Mouse (Mus musculus): Measurements from ENCODE around the gene Akap8. TPM values are rescaled to one million over a fixed set of nuclear protein-coding genes. Genes with fewer than 3 reads are reported as not detected.

Gene Akap8
- polyA plus RNA-seq, 1 experiment = 14.0 TPM

DNA sequence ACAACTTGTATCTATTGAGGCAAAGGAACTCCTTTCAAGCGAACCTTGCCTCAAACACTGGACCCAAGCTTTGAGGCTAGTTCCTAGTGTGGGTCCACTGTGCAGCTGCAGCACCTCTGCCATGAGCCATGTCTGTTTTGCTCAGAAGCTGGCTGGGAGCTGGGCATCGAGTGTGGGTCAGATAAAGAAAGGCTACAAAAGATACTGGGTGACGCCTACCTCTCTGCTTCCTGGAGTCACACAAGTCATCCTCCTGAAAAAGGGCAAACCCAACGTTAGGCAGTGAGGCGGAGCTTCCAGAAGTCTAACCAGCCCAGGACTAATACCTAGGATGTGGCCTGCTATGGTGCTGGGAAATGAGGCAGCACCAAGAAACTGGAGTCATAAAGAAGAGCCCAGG is 7.1 kb downstream of the Akap8 start:
- H3K4me3 ChIP-seq = no peak overlapping the region
- TF ChIP-seq E2F4 (IDR thresholded peaks at IDR 0.05; ENCODE audit: insufficient read depth) = no peak
- no peak for TF ChIP-seq USF1 (IDR thresholded peaks at IDR 0.05; ENCODE audit: low read depth)
- H3ac ChIP-seq (ENCODE audit: control insufficient read depth, insufficient read length) = no peak overlapping the region
- no peaks in the 10 kb centered on the region for H3K27me3 ChIP-seq (ENCODE audit: control insufficient read depth, insufficient read depth, insufficient read length)
- H3K79me2 ChIP-seq (ENCODE audit: control insufficient read depth, insufficient read depth) = peaks cover 19% of the 10 kb centered on the region
- no peak overlapping the region for H3K4me2 ChIP-seq (ENCODE audit: low read depth)
- peaks cover 74% of the 10 kb centered on the region for H3K36me3 ChIP-seq (ENCODE audit: control insufficient read depth, insufficient read depth)

DNA sequence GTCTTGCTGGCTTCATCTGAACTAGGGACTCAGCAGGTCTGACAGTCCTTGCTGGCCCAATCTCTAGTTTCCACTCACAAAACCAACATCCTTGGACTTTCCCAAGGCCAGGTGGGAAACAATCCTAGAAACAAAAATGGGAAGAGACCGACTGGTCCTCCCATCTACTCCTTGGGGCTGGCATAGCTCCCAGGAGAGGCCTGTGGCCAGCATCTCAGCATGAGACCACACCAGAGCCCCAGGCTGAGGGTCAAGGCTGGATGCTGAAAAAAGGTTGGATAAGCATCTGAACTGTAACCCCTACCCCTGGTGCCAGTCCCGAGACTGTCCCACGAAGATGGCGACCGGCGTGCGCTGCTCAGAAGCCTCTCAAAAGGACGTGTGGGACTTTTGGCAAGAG is 8.2 kb downstream of the Akap8 start:
- Histone ChIP-seq H3K79me2 (ENCODE audit: control insufficient read depth, insufficient read depth) (peaks cover 8% of the 10 kb centered on the region), H3K4me3 (no peak overlapping the region), H3ac (ENCODE audit: control insufficient read depth, insufficient read length) (no peak overlapping the region), H3K4me2 (ENCODE audit: low read depth) (no peak overlapping the region), H3K27me3 (ENCODE audit: control insufficient read depth, insufficient read depth, insufficient read length) (no peaks in the 10 kb centered on the region), H3K36me3 (ENCODE audit: control insufficient read depth, insufficient read depth) (peaks cover 74% of the 10 kb centered on the region)
- no peak for TF ChIP-seq USF1 (IDR thresholded peaks at IDR 0.05; ENCODE audit: low read depth)
- TF ChIP-seq SRF (IDR thresholded peaks at IDR 0.05; ENCODE audit: control insufficient read depth, insufficient read length, low read depth) = no peak
- TF ChIP-seq TCF12 (IDR thresholded peaks at IDR 0.05; ENCODE audit: insufficient read depth, poor library complexity, severe bottlenecking) = no peak
- no peak for TF ChIP-seq POLR2AphosphoS2 (IDR thresholded peaks at IDR 0.05; ENCODE audit: insufficient read length, low read depth)
- no peak for TF ChIP-seq CEBPB (IDR thresholded peaks at IDR 0.05; ENCODE audit: insufficient read depth, poor library complexity, severe bottlenecking)
- no peak for TF ChIP-seq E2F4 (IDR thresholded peaks at IDR 0.05; ENCODE audit: insufficient read depth)
- no peak for TF ChIP-seq REST (IDR thresholded peaks at IDR 0.05; ENCODE audit: insufficient read depth, insufficient read length)
- TF ChIP-seq MAX (IDR thresholded peaks at IDR 0.05; ENCODE audit: low read depth) = no peak
- TF ChIP-seq POLR2A (IDR thresholded peaks at IDR 0.05; ENCODE audit: insufficient read length, low read depth) = no peak

DNA sequence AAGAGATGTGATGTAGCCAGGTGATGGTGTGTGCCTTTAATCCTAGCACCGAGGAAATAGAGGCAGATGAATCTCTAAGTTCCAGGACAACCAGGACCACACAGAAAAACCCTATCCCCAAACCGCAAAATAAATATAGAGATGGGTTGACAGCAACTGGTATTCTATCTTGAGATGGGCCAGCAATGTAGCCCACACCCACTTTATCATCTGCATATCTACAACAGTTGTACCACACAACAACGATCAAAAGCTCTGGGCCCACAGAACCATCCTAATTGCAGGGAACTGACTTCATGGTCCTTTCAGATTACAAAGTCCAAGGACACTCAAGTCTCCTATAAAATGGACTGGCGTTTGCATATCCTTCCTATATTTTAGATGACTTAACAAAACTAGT is 13.1 kb downstream of the Akap8 start:
- Histone ChIP-seq H3K36me3 (ENCODE audit: control insufficient read depth, insufficient read depth) (peaks cover 61% of the 10 kb centered on the region), H3ac (ENCODE audit: control insufficient read depth, insufficient read length) (no peak overlapping the region), H3K4me3 (no peak overlapping the region), H3K79me2 (ENCODE audit: control insufficient read depth, insufficient read depth) (no peaks in the 10 kb centered on the region), H3K27me3 (ENCODE audit: control insufficient read depth, insufficient read depth, insufficient read length) (no peaks in the 10 kb centered on the region), H3K4me2 (ENCODE audit: low read depth) (no peak overlapping the region)
- no peak for TF ChIP-seq REST (IDR thresholded peaks at IDR 0.05; ENCODE audit: insufficient read depth, insufficient read length)
- TF ChIP-seq POLR2A (IDR thresholded peaks at IDR 0.05; ENCODE audit: insufficient read length, low read depth) = no peak
- TF ChIP-seq USF1 (IDR thresholded peaks at IDR 0.05; ENCODE audit: low read depth) = no peak
- TF ChIP-seq MAX (IDR thresholded peaks at IDR 0.05; ENCODE audit: low read depth) = no peak
- no peak for TF ChIP-seq TCF12 (IDR thresholded peaks at IDR 0.05; ENCODE audit: insufficient read depth, poor library complexity, severe bottlenecking)

DNA sequence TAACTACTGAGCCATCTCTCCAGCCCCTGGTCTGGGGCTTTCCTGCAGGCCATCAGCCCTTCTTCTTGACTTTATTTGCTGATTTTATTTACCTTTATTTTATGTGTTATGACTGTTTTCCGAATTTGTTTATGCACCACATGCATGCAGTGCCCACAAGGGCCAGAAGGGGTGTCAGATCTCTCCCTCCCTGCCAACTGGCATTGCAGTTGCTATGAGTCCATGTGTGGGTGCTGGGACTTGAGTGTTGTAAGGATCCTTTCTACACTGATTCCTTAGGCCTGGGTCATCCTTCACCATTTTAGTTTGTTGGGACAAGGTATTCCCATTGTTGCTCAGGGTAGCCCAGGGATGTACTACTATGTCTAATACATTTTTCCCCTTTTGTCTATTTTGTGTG is 22.9 kb downstream of the Akap8 start:
- Histone ChIP-seq H3K36me3 (ENCODE audit: control insufficient read depth, insufficient read depth) (no peaks in the 10 kb centered on the region), H3K4me2 (ENCODE audit: low read depth) (no peak overlapping the region), H3K4me3 (no peak overlapping the region), H3K79me2 (ENCODE audit: control insufficient read depth, insufficient read depth) (no peaks in the 10 kb centered on the region), H3ac (ENCODE audit: control insufficient read depth, insufficient read length) (no peak overlapping the region), H3K27me3 (ENCODE audit: control insufficient read depth, insufficient read depth, insufficient read length) (no peaks in the 10 kb centered on the region)
- TF ChIP-seq MYOD1 (IDR thresholded peaks at IDR 0.05; ENCODE audit: control insufficient read depth in 1 of 3, insufficient read length in 2 of 3, low read depth in 2 of 3) (no peak), REST (IDR thresholded peaks at IDR 0.05; ENCODE audit: insufficient read depth, insufficient read length) (no peak), MAX (IDR thresholded peaks at IDR 0.05; ENCODE audit: low read depth) (no peak), TCF12 (IDR thresholded peaks at IDR 0.05; ENCODE audit: insufficient read depth, poor library complexity, severe bottlenecking) (no peak), CEBPB (IDR thresholded peaks at IDR 0.05; ENCODE audit: insufficient read depth, poor library complexity, severe bottlenecking) (no peak), E2F4 (IDR thresholded peaks at IDR 0.05; ENCODE audit: insufficient read depth) (no peak), TCF3 (IDR thresholded peaks at IDR 0.05; ENCODE audit: insufficient read length, low read depth) (no peak), POLR2AphosphoS2 (IDR thresholded peaks at IDR 0.05; ENCODE audit: insufficient read length, low read depth) (no peak), MYOG (IDR thresholded peaks at IDR 0.05; ENCODE audit: control insufficient read depth in 1 of 3, insufficient read depth in 1 of 3, insufficient read length in 2 of 3, low read depth in 2 of 3) (no peak), SRF (IDR thresholded peaks at IDR 0.05; ENCODE audit: control insufficient read depth, insufficient read length, low read depth) (no peak), POLR2A (IDR thresholded peaks at IDR 0.05; ENCODE audit: insufficient read length, low read depth) (no peak), USF1 (IDR thresholded peaks at IDR 0.05; ENCODE audit: low read depth) (no peak)

DNA sequence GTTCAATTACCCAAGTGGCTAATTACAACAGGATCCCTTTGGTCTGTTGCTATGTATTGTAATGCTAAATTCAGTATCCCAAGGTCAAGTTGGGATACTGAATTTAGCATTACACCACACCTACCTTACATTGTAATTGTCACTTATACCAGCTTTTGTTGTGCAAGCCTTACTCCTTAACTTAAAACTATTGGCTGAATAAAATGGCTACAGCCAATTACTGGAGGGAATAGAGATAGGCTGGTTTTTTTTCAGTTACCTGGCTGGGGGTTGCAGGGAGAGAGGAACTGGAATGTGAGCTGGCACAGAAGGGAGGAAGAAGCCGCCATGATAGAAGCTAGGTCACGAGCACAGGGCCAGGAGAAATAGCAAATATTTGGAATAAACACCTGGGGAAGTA is 25.1 kb downstream of the Akap8 start:
- no peaks in the 10 kb centered on the region for H3K27me3 ChIP-seq (ENCODE audit: control insufficient read depth, insufficient read depth, insufficient read length)
- no peak for TF ChIP-seq E2F4 (IDR thresholded peaks at IDR 0.05; ENCODE audit: insufficient read depth)
- no peak for TF ChIP-seq MAX (IDR thresholded peaks at IDR 0.05; ENCODE audit: low read depth)
- no peaks in the 10 kb centered on the region for H3K36me3 ChIP-seq (ENCODE audit: control insufficient read depth, insufficient read depth)
- no peak overlapping the region for H3K4me3 ChIP-seq
- no peak overlapping the region for H3K4me2 ChIP-seq (ENCODE audit: low read depth)
- no peaks in the 10 kb centered on the region for H3K79me2 ChIP-seq (ENCODE audit: control insufficient read depth, insufficient read depth)
- no peak overlapping the region for H3ac ChIP-seq (ENCODE audit: control insufficient read depth, insufficient read length)

DNA sequence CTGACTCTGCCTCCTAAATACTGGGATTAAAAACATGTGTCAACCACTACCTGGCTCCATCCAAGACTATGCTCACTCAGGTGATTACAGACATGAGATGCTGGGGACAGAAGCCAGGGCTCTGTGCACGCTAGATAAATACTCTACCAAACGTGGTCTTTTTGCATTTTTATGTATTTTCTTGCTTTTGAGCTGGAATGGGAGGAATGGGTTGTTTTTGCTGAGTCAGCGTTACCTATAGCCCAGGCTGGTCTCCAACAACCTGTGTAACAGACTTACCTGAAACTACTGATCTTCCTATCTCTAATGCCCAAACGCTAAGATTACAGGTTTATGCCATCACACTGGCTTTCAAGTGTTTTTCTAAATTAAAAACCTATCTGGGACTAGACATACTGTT is 25.9 kb downstream of the Akap8 start:
- no peak overlapping the region for H3ac ChIP-seq (ENCODE audit: control insufficient read depth, insufficient read length)
- H3K4me3 ChIP-seq = no peak overlapping the region
- H3K27me3 ChIP-seq (ENCODE audit: control insufficient read depth, insufficient read depth, insufficient read length) = no peaks in the 10 kb centered on the region
- TF ChIP-seq SRF (IDR thresholded peaks at IDR 0.05; ENCODE audit: control insufficient read depth, insufficient read length, low read depth) = no peak
- TF ChIP-seq USF1 (IDR thresholded peaks at IDR 0.05; ENCODE audit: low read depth) = no peak
- TF ChIP-seq POLR2A (IDR thresholded peaks at IDR 0.05; ENCODE audit: insufficient read length, low read depth) = no peak
- no peak for TF ChIP-seq E2F4 (IDR thresholded peaks at IDR 0.05; ENCODE audit: insufficient read depth)
- no peak for TF ChIP-seq MAX (IDR thresholded peaks at IDR 0.05; ENCODE audit: low read depth)
- no peak for TF ChIP-seq TCF12 (IDR thresholded peaks at IDR 0.05; ENCODE audit: insufficient read depth, poor library complexity, severe bottlenecking)
- no peak for TF ChIP-seq MYOG (IDR thresholded peaks at IDR 0.05; ENCODE audit: control insufficient read depth in 1 of 3, insufficient read depth in 1 of 3, insufficient read length in 2 of 3, low read depth in 2 of 3)
- no peak for TF ChIP-seq REST (IDR thresholded peaks at IDR 0.05; ENCODE audit: insufficient read depth, insufficient read length)
- no peak for TF ChIP-seq TCF3 (IDR thresholded peaks at IDR 0.05; ENCODE audit: insufficient read length, low read depth)
- no peak for TF ChIP-seq CEBPB (IDR thresholded peaks at IDR 0.05; ENCODE audit: insufficient read depth, poor library complexity, severe bottlenecking)
- no peak for TF ChIP-seq POLR2AphosphoS2 (IDR thresholded peaks at IDR 0.05; ENCODE audit: insufficient read length, low read depth)
- TF ChIP-seq MYOD1 (IDR thresholded peaks at IDR 0.05; ENCODE audit: control insufficient read depth in 1 of 3, insufficient read length in 2 of 3, low read depth in 2 of 3) = no peak
- H3K79me2 ChIP-seq (ENCODE audit: control insufficient read depth, insufficient read depth) = no peaks in the 10 kb centered on the region
- H3K36me3 ChIP-seq (ENCODE audit: control insufficient read depth, insufficient read depth) = no peaks in the 10 kb centered on the region
- no peak overlapping the region for H3K4me2 ChIP-seq (ENCODE audit: low read depth)

Measured in myocyte (in vitro differentiated cells).